Mouse (Mus musculus) cortical plate, adult 2 months (tissue): Measurements from ENCODE around the gene Car15. TPM values are rescaled to one million over a fixed set of nuclear protein-coding genes. Genes with fewer than 3 reads are reported as not detected.

ENCODE experiments used
- H3K27ac ChIP-seq: fragments of 200-500 bp; 2 replicates; pipeline ENCODE4 v1.5.1; 2012; ENCODE audit warnings: low read length, control low read depth, inconsistent platforms; ENCODE audit not compliant: insufficient read depth
- H3K4me1 ChIP-seq: fragments of 200-500 bp; 2 replicates; pipeline ENCODE4 v1.6.1; 2011; ENCODE audit warnings: low read length; ENCODE audit not compliant: control insufficient read depth, insufficient read depth
- H3K4me3 ChIP-seq: fragments of 200-500 bp; 2 replicates; pipeline ENCODE4 v1.5.1; 2011; ENCODE audit warnings: mild to moderate bottlenecking, low read length, control low read depth; ENCODE audit not compliant: insufficient read depth
- CTCF ChIP-seq: fragments of 200-500 bp; IDR thresholded peaks from 2 replicates; pipeline ENCODE4 v1.5.1; 2011; ENCODE audit warnings: mild to moderate bottlenecking, control low read depth, low read length; ENCODE audit not compliant: insufficient read depth; ENCODE audit errors: extremely low read depth
- POLR2A ChIP-seq: fragments of 200-500 bp; IDR thresholded peaks from 2 replicates; pipeline ENCODE4 v1.6.1; 2011; ENCODE audit warnings: mild to moderate bottlenecking, low read length, control low read depth; ENCODE audit not compliant: insufficient read depth; ENCODE audit errors: extremely low read depth
- polyA plus RNA-seq: library from polyadenylated mRNA; depleted of rRNA; stranded (reverse); fragments of >200 nt; gene quantifications from 2 replicates; pipeline ENCODE4 v1.2.3, GENCODE M21; 2012

The Car15 gene
- polyA plus RNA-seq, 1 experiment = 19.4 TPM

- no peak overlapping the region for H3K4me3 ChIP-seq
- no peak overlapping the region for H3K27ac ChIP-seq
- TF ChIP-seq CTCF (no peak), POLR2A (no peak)
- H3K4me1 ChIP-seq = peaks cover 2% of the 10 kb centered on the region
Measured at GRCm38 (mm10) chr16:17839976-17840375, 1.8 kb upstream of the Car15 start.

GRCm38 (mm10) chr16:17835481-17835880, 2.7 kb downstream of the Car15 start:
- no peak for TF ChIP-seq CTCF
- 0 out of 2 replicates have a peak, but pooled peaks have one; percentile 6 for TF ChIP-seq POLR2A
- no peak overlapping the region for H3K4me3 ChIP-seq
- peaks cover 4% of the 10 kb centered on the region for H3K4me1 ChIP-seq
- no peak overlapping the region for H3K27ac ChIP-seq

- no peak overlapping the region for H3K27ac ChIP-seq
- H3K4me1 ChIP-seq = peaks cover 4% of the 10 kb centered on the region
- peak overlapping the region; percentile 39 for H3K4me3 ChIP-seq
- TF ChIP-seq CTCF (no peak), POLR2A (no peak)
Measured at GRCm38 (mm10) chr16:17834543-17834942, 3.6 kb downstream of the Car15 start.

- Histone ChIP-seq H3K27ac (peak overlapping the region; percentile 47), H3K4me3 (peak overlapping the region; percentile 39), H3K4me1 (peaks cover 4% of the 10 kb centered on the region)
- TF ChIP-seq POLR2A (peak; percentile 8; the same call in 1 of the 2 replicates), CTCF (no peak)
Measured at GRCm38 (mm10) chr16:17833681-17834399, 4.3 kb downstream of the Car15 start.

GRCm38 (mm10) chr16:17833321-17833680, 4.9 kb downstream of the Car15 start:
- peak overlapping the region; percentile 39 for H3K4me3 ChIP-seq
- TF ChIP-seq POLR2A (no peak), CTCF (no peak)
- peak overlapping the region; percentile 47 for H3K27ac ChIP-seq
- peaks cover 4% of the 10 kb centered on the region for H3K4me1 ChIP-seq

- peaks cover 4% of the 10 kb centered on the region for H3K4me1 ChIP-seq
- peak within 1 kb of the TSS; percentile 47 for H3K27ac ChIP-seq
- TF ChIP-seq POLR2A = no peak
- TF ChIP-seq CTCF = no peak
- peak within 1 kb of the TSS; percentile 39 for H3K4me3 ChIP-seq
Measured at GRCm38 (mm10) chr16:17832821-17833220, 5.3 kb downstream of the Car15 start, which contains the start of gene B830017H08Rik. B830017H08Rik (plus strand) TSS chr16:17833121.

- no peak overlapping the region for H3K27ac ChIP-seq
- TF ChIP-seq CTCF = no peak
- no peak for TF ChIP-seq POLR2A
- peaks cover 4% of the 10 kb centered on the region for H3K4me1 ChIP-seq
- H3K4me3 ChIP-seq = no peak overlapping the region
Measured at GRCm38 (mm10) chr16:17831781-17832180, 6.4 kb downstream of the Car15 start.

GRCm38 (mm10) chr16:17830385-17831178, 7.6 kb downstream of the Car15 start:
- Histone ChIP-seq H3K4me1 (peaks cover 4% of the 10 kb centered on the region; the same call in 1 of the 2 replicates), H3K4me3 (no peak overlapping the region), H3K27ac (no peak overlapping the region)
- TF ChIP-seq POLR2A (no peak), CTCF (no peak)

GRCm38 (mm10) chr16:17828867-17829266, 9.3 kb downstream of the Car15 start:
- Histone ChIP-seq H3K4me3 (no peak overlapping the region), H3K4me1 (peaks cover 2% of the 10 kb centered on the region; the same call in 1 of the 2 replicates), H3K27ac (no peak overlapping the region)
- TF ChIP-seq POLR2A (no peak), CTCF (no peak)
